Mouse (Mus musculus): ENCODE measurements around the gene Hbq1a. TPM values are rescaled to one million over a fixed set of nuclear protein-coding genes. Genes with fewer than 3 reads are reported as not detected.
"Not testable (repeated sequence)": the region's sequence is repeated elsewhere in the genome, so short reads cannot be mapped to it uniquely, and the experiment has no call there.

Gene Hbq1a
- polyA plus RNA-seq, 1 experiment from 2014 or later, result not detected

- DNase-seq (ENCODE audit: low read depth, low spot score) (no peak), ATAC-seq (no peak)
- no peak for TF ChIP-seq CTCF (IDR thresholded peaks at IDR 0.05)
- in situ Hi-C loops (cut with MboI; ENCODE audit: low pct_unique_long_range_greater_than_20kb), result loop anchor here (5.0 kb wide), 1 partner anchor 103 kb away; no protein-coding TSS in a partner anchor
- peaks cover 19% of the 10 kb centered on the region for H3K27me3 ChIP-seq
- CTCF ChIA-PET, result interaction anchor here (1.0 kb wide), 1 partner anchor 102 kb away, joined by 3 read pairs; no protein-coding TSS in a partner anchor
- POLR2A ChIA-PET, result no interaction called here
Observed at GRCm38 (mm10) chr11:32285031-32285775, 14.7 kb upstream of the Hbq1a start.

GRCm38 (mm10) chr11:32285887-32286286 is 14.0 kb upstream of the Hbq1a start:
- H3K27me3 ChIP-seq, result peaks cover 13% of the 10 kb centered on the region
- CTCF ChIA-PET; POLR2A ChIA-PET; DNase-seq (ENCODE audit: low read depth, low spot score); ATAC-seq: not testable (repeated sequence)
- in situ Hi-C loops (cut with MboI; ENCODE audit: low pct_unique_long_range_greater_than_20kb), result loop anchor here (5.0 kb wide), 1 partner anchor 104 kb away; no protein-coding TSS in a partner anchor

DNA sequence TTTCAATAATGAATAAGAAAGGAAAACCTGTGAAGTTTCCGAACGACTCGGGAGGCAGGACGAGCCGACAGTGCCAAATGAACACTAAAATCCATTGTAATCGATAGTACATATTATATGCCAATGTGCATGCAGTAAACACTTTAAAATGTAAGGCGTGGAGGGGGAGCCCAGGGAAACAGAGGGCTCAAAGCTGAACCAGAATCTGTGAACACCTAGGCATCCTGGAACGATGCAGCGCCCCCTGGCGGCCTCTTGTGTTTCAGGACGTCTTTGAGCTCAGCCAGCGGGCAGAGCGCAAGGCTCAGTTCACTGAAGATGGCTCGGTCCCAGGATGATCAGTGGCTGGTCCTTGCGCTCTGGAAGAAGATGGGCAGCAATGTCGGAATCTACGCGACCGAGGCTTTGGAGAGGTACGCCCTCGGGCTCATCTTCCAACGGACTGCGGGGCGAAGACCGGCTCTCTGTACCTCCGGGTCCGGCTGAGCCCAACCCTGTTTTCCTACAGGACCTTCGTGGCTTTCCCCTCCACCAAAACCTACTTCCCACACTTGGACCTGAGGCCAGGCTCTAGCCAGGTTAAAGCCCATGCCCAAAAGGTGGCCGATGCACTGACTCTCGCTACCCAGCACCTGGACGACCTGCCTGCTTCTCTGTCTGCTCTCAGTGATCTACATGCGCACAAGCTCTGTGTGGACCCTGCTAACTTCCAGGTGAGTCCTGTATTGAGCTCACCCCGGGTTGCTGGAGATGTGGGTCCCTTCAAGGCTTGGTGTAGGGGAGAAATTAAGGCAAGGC is 13.0 kb upstream of the Hbq1a start, which contains the start of gene Hbq1b:
Gene Hbq1b, plus strand, starts transcription at position 271 of the 798 bp plus-strand sequence.
- in situ Hi-C loops (cut with MboI; ENCODE audit: low pct_unique_long_range_greater_than_20kb), result loop anchor here (5.0 kb wide), 1 partner anchor 105 kb away; no protein-coding TSS in a partner anchor
- TF ChIP-seq CTCF (IDR thresholded peaks at IDR 0.05), result peak; percentile 73
- ATAC-seq, result peak; percentile 78
- CTCF ChIA-PET, result interaction anchor here (1.1 kb wide), 1 partner anchor 34 kb away, joined by 4 read pairs; no protein-coding TSS in a partner anchor
- POLR2A ChIA-PET; DNase-seq (ENCODE audit: low read depth, low spot score): not testable (repeated sequence)
- peaks cover 13% of the 10 kb centered on the region for H3K27me3 ChIP-seq

- no peak for TF ChIP-seq CTCF (IDR thresholded peaks at IDR 0.05)
- peaks cover 12% of the 10 kb centered on the region for H3K27me3 ChIP-seq
- CTCF ChIA-PET, result interaction anchor here (1.1 kb wide), 1 partner anchor 34 kb away, joined by 4 read pairs; no protein-coding TSS in a partner anchor
- DNase-seq (ENCODE audit: low read depth, low spot score) (no peak), ATAC-seq (no peak)
- in situ Hi-C loops (cut with MboI; ENCODE audit: low pct_unique_long_range_greater_than_20kb), result loop anchor here (5.0 kb wide), 1 partner anchor 105 kb away; no protein-coding TSS in a partner anchor
- POLR2A ChIA-PET, result no interaction called here
Observed at GRCm38 (mm10) chr11:32287493-32287825, 12.4 kb upstream of the Hbq1a start.

GRCm38 (mm10) chr11:32292819-32293218 is 7.0 kb upstream of the Hbq1a start:
- H3K27me3 ChIP-seq; in situ Hi-C loops (cut with MboI; ENCODE audit: low pct_unique_long_range_greater_than_20kb); ATAC-seq; DNase-seq (ENCODE audit: low read depth, low spot score); CTCF ChIA-PET: not testable (repeated sequence)
- POLR2A ChIA-PET, result interaction anchor here (0.6 to 0.8 kb wide), 2 partner anchors 405 to 901 kb away, joined by 3 to 4 read pairs; no protein-coding TSS in a partner anchor

DNA sequence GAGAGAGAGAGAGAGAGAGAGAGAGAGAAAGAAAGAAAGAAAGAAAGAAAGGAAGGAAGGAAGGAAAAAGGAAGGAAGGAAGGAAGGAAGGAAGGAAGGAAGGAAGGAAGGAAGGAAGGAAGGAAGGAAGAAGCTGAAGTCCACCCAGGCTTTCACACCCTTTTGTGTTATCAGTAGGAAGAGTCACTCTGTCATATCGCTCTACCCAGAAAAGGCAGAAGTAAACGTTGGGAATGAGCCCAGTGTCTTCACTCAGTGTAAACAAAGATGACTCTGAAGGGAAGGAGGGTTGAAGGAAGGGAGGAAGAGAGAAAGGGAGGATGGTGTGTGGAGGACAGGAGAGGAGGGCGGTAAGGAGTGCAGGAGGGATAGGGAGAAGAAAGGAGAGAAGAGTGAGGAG is 6.4 kb upstream of the Hbq1a start:
- CTCF ChIA-PET; ATAC-seq; in situ Hi-C loops (cut with MboI; ENCODE audit: low pct_unique_long_range_greater_than_20kb): not testable (repeated sequence)

GRCm38 (mm10) chr11:32296203-32296602 is 3.7 kb upstream of the Hbq1a start, which contains the start of gene Hba-a2:
Hba-a2 (plus strand) TSS chr11:32296489.
- CTCF ChIA-PET; DNase-seq (ENCODE audit: low read depth, low spot score); in situ Hi-C loops (cut with MboI; ENCODE audit: low pct_unique_long_range_greater_than_20kb); POLR2A ChIA-PET: not testable (repeated sequence)
- H3K27me3 ChIP-seq, result peaks cover 11% of the 10 kb centered on the region
- ATAC-seq, result peak; percentile 25

More for the DNA sequence above, 6.4 kb upstream of the Hbq1a start:
- POLR2A ChIA-PET, result interaction anchor here (0.6 to 0.8 kb wide), 2 partner anchors 406 to 902 kb away, joined by 3 to 4 read pairs; no protein-coding TSS in a partner anchor
- DNase-seq (ENCODE audit: low read depth, low spot score); H3K27me3 ChIP-seq: not testable (repeated sequence)

DNA sequence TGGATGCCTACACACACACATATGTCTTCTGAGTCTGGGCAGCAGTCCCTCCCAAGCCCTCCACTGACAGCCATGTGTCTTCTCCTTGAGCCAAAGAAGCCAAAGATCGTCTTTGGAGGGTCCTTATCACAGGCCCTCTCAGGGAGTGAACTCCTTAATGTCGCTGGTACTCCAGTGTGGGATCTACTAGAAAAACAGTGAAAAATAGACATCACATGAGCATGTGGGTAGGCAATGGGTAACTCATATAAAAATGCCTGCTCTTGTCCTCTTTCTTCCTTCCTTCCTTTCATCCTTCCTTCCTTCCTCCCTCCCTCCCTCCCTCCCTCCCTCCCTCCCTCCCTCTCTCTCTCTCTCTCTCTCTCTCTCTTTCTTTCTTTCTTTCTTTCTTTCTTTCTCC is 2.5 kb upstream of the Hbq1a start:
- DNase-seq (ENCODE audit: low read depth, low spot score); in situ Hi-C loops (cut with MboI; ENCODE audit: low pct_unique_long_range_greater_than_20kb); ATAC-seq; POLR2A ChIA-PET: not testable (repeated sequence)
- peaks cover 20% of the 10 kb centered on the region for H3K27me3 ChIP-seq
- CTCF ChIA-PET, result interaction anchor here (1.2 kb wide), 1 partner anchor 115 kb away, joined by 8 read pairs; no protein-coding TSS in a partner anchor

DNA sequence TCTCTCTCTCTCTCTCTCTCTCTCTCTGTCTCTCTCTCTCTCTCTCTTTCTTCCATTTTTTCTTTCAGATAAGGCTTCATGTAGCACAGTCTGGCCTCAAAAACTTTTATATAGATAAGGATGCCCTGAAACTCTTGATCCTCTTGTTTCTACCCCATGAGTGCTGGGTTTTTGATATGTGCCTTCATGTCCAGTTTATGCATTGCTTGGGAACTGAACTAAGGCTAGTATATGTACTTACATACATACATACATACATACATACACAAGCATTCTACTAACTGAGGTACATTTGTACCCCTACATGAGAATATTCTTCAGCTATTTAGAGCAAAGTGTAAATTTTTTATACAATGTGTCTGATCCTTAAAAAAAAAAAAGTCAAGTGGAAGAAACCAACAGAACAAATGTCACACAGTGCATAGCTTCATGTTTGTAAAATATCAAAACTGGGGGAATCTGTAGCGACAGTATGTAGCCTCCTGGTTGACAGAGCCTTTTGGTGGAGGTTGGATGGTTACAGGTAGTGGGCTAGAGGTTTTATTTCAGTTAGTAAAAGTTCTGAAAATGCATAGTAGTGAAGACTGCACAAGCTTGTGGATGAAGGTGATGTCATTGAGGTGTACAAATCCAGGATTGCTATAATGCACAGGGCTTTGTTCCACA is 1.9 kb upstream of the Hbq1a start:
- no peak for DNase-seq (ENCODE audit: low read depth, low spot score)
- ChIA-PET POLR2A (interaction anchor here (0.9 kb wide), 1 partner anchor 24 kb away, joined by 3 read pairs; no protein-coding TSS in a partner anchor), CTCF (interaction anchor here (0.6 to 1.3 kb wide), 5 partner anchors 22 to 311 kb away, joined by 3 to 8 read pairs (median 3); no protein-coding TSS in a partner anchor)
- in situ Hi-C loops (cut with MboI; ENCODE audit: low pct_unique_long_range_greater_than_20kb), result no loop called here
- TF ChIP-seq CTCF (IDR thresholded peaks at IDR 0.05), result no peak
- H3K27me3 ChIP-seq, result peaks cover 25% of the 10 kb centered on the region
- ATAC-seq, result no peak

DNA sequence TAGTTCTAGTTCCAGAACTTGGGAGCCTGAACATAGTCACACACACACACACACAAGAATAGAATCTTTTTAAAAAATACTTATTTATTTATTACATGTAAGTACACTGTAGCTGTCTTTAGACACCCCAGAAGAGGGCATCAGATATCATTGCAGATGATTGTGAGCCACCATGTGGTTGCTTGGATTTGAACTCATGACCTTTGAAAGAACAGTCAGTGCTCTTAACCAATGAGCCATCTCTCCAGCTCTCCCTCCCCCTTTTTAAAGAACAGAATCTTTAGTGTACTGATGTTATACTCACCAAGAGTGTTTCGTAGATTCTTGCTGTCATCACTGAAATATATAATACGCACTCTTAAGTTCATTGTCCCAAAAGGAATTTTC is 1.3 kb upstream of the Hbq1a start:
- no peak for ATAC-seq
- POLR2A ChIA-PET, result interaction anchor here (0.9 kb wide), 1 partner anchor 23 kb away, joined by 3 read pairs; no protein-coding TSS in a partner anchor
- DNase-seq (ENCODE audit: low read depth, low spot score), result no peak
- no peak for TF ChIP-seq CTCF (IDR thresholded peaks at IDR 0.05)
- in situ Hi-C loops (cut with MboI; ENCODE audit: low pct_unique_long_range_greater_than_20kb), result no loop called here
- CTCF ChIA-PET, result interaction anchor here (0.6 to 1.3 kb wide), 5 partner anchors 21 to 312 kb away, joined by 3 to 8 read pairs (median 3); no protein-coding TSS in a partner anchor
- peaks cover 29% of the 10 kb centered on the region for H3K27me3 ChIP-seq

Measured in Patski (cell line).